Mouse (Mus musculus) cortical plate, adult 2 months (tissue): ENCODE measurements around the gene Gm45140.

Source experiments
- CTCF ChIP-seq: fragments of 200-500 bp; IDR thresholded peaks from 2 replicates; pipeline ENCODE4 v1.5.1; 2011; ENCODE audit warnings: mild to moderate bottlenecking, control low read depth, low read length; ENCODE audit not compliant: insufficient read depth; ENCODE audit errors: extremely low read depth
- POLR2A ChIP-seq: fragments of 200-500 bp; IDR thresholded peaks from 2 replicates; pipeline ENCODE4 v1.6.1; 2011; ENCODE audit warnings: mild to moderate bottlenecking, low read length, control low read depth; ENCODE audit not compliant: insufficient read depth; ENCODE audit errors: extremely low read depth

DNA sequence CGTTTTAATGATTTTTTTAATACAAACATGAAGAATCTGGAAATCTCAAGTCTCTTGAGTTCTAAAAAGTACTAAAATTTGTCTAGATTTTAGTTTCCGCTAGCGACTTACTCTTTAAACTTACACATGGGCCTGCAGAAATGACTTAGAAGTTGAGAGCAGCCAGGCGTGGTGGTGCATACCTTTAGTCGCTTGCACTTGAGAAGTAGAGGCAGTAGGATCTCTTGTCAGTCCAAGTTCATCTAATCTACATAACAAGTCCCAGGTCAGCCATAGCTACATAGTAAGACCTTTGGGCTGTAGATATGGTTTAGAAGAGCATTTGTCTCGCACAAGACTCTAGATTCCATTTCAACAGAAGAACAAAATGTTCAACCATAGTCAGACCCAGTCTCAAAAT lies 16.3 kb upstream of the Gm45140 start:
- TF ChIP-seq CTCF (no peak), POLR2A (no peak)
